Mouse (Mus musculus): ENCODE measurements around the gene Rimbp2.

DNA sequence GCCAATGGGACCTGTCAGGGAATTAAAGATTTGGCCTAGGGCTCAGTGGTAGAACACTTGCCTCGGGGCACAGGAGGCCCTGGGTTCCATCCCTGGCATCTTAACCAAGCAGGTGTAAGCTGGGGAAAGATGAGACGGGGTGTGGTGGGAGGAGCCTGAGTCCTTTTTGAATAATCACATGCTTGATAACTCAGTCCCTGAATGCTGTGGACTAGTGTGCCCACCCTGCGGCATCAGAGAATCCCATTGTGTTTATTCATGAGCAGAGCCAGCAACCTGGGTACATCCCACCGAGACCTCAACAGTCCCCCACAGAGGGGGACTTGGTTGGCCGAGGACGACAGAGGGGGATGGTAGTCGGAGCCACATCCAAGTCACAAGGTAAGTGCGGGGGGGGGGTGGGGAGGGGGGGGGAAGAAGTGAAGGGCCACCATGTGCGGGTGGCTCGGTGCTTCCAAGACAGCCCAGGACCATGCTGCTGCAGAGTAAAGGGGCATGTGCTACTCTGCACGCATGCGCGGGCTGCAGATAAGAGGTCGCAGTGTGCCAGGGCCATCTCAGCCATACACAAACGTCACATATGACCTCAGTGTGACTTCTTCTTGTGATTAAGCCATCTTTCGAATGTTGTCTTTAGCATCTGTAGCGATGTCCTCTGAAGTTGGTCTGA lies 214.0 kb downstream of the Rimbp2 start:
- TF ChIP-seq CTCF (IDR thresholded peaks at IDR 0.05; ENCODE audit: insufficient read depth, low read length) (no peak), POLR2A (IDR thresholded peaks at IDR 0.05; ENCODE audit: borderline replicate concordance, extremely low read depth, low read depth, low read length) (no peak)

Data from lung, adult 2 months (tissue).